21 mouse cellular contexts compared by ENCODE assay signal in genomic region chr9:67607268-67607667, GRCm38 (mm10). TPM values are rescaled to one million over a fixed set of nuclear protein-coding genes. Genes with fewer than 3 reads are reported as not detected.
"Had no signal": no experiment of that assay in that cellular context is flagged by ENCODE, and none has a peak within 500 bp of the region (broad histone marks: within the 10 kb centered on the region; RNA-seq: fewer than 3 reads in every experiment).

No protein-coding gene starts in this region.

- H3K27ac ChIP-seq: lung, embryonic 15.5 days; macrophage; midbrain, embryonic 13.5 days; midbrain, embryonic 15.5 days; neural tube, embryonic 12.5 days had no signal

- DNase-seq: lung, adult 2 months; lung, postnatal 14 days; lung, postnatal 36 days; retina, postnatal 1 day; right cerebral cortex, adult 18-20 months; right cerebral cortex, postnatal 25 days; right cerebral cortex, postnatal 4 days; spleen, adult 18-20 months; thymus, adult 18-20 months; thymus, postnatal 14 days; thymus, postnatal 36 days had no signal

- H3K9ac ChIP-seq: lung, embryonic 15.5 days; midbrain, embryonic 13.5 days; midbrain, embryonic 15.5 days; neural tube, embryonic 12.5 days had no signal

- H3K4me2 ChIP-seq: lung, embryonic 15.5 days; midbrain, embryonic 11.5 days; midbrain, embryonic 13.5 days; midbrain, embryonic 15.5 days; neural tube, embryonic 12.5 days had no signal

- H3K4me1 ChIP-seq: megakaryocyte, embryonic 14.5 days; midbrain, embryonic 13.5 days; midbrain, embryonic 15.5 days; neural tube, embryonic 12.5 days had no signal

- H3K27me3 ChIP-seq: lung, embryonic 15.5 days; megakaryocyte, embryonic 14.5 days; midbrain, embryonic 13.5 days; midbrain, embryonic 15.5 days; neural tube, embryonic 12.5 days had no signal

- H3K4me3 ChIP-seq: lung, embryonic 15.5 days; megakaryocyte, embryonic 14.5 days; midbrain, embryonic 13.5 days; midbrain, embryonic 15.5 days; neural tube, embryonic 12.5 days had no signal

- ATAC-seq: lung, postnatal 0 days; midbrain, embryonic 13.5 days; midbrain, embryonic 15.5 days had no signal

- H3K36me3 ChIP-seq: lung, embryonic 15.5 days; midbrain, embryonic 13.5 days; midbrain, embryonic 15.5 days; neural tube, embryonic 12.5 days had no signal

- H3K9me3 ChIP-seq: lung, embryonic 15.5 days; megakaryocyte, embryonic 14.5 days; midbrain, embryonic 13.5 days; midbrain, embryonic 15.5 days; neural tube, embryonic 12.5 days had no signal

RNA-seq across cellular contexts. Expression of gene Tln2, which starts 47.8 kb away (rescaled TPM):
- total RNA-seq: monocyte, adult 5-6 weeks; neutrophil, adult 5-6 weeks had no signal
